Mouse (Mus musculus): ENCODE measurements around the gene 1600014C10Rik. TPM values are rescaled to one million over a fixed set of nuclear protein-coding genes. Genes with fewer than 3 reads are reported as not detected.

The 1600014C10Rik gene
- polyA plus RNA-seq, 1 experiment from 2014 or later = 25.9 TPM

DNA sequence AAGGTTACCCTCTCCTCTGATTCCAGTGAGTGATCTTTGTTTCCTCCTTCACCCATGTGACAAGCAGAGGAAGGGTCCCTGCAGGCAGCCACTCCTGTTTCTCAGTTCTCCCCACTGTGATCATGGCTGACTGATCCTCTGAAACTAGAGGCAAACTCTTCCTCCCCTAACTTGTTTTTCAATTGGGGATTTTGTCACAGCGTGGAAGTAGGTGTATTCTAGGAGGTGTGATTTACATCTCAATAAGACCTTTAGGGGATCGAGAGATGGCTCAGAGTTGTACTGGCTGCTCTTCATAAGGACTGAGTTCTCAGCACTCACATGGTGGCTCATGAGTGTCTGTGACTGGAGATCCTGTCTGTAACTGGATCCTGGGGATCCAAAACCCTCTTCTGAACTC, 22.8 kb downstream of the 1600014C10Rik start:
- Histone ChIP-seq H3K27me3 (ENCODE audit: control insufficient read depth, insufficient read depth, low read length) (no peaks in the 10 kb centered on the region), H3K4me3 (ENCODE audit: low read length) (no peak overlapping the region), H3K4me1 (ENCODE audit: control insufficient read depth, insufficient read depth, low read length) (0 out of 2 replicates have a peak, but pooled peaks cover 3% of the 10 kb centered on the region), H3K9ac (ENCODE audit: low read length) (no peak overlapping the region), H3K36me3 (ENCODE audit: control insufficient read depth, insufficient read depth) (no peaks in the 10 kb centered on the region), H3K9me3 (replicated peaks; ENCODE audit: control insufficient read depth, low read length) (no peaks in the 10 kb centered on the region), H3K4me2 (ENCODE audit: low read depth, low read length) (no peak overlapping the region), H3K27ac (ENCODE audit: low read length) (no peak overlapping the region)
- 66% methylated on average over 2 of the region's 2 CpGs for WGBS
- ATAC-seq (replicated peaks; ENCODE audit: extremely low read depth, insufficient read depth, low FRiP score) = no peak

DNA sequence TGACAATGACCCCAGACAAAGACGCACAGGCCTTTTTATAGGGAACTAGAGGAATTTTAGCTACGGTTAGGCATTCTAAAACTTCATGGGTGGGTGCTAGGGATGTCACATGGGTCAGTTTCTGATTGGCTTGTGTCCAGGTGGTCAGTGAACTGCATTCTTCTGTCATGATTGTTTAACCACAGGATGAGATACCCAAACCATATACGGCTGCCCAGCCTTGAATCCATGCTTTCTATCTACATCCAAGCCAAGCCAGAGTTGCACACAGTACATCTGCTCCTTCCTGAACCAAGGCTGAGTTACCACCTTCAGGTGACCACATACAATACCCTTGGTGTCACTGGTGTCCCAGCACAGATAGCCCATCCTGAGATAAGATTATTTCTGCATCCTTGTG, 23.5 kb downstream of the 1600014C10Rik start:
- WGBS = 71% methylated on average over 3 of the region's 3 CpGs
- 0 out of 2 replicates have a peak, but pooled peaks cover 2% of the 10 kb centered on the region for H3K4me1 ChIP-seq (ENCODE audit: control insufficient read depth, insufficient read depth, low read length)
- H3K27ac ChIP-seq (ENCODE audit: low read length) = no peak overlapping the region
- no peak overlapping the region for H3K4me3 ChIP-seq (ENCODE audit: low read length)
- no peak for ATAC-seq (replicated peaks; ENCODE audit: extremely low read depth, insufficient read depth, low FRiP score)
- no peak overlapping the region for H3K4me2 ChIP-seq (ENCODE audit: low read depth, low read length)
- H3K9me3 ChIP-seq (replicated peaks; ENCODE audit: control insufficient read depth, low read length) = no peaks in the 10 kb centered on the region
- H3K36me3 ChIP-seq (ENCODE audit: control insufficient read depth, insufficient read depth) = no peaks in the 10 kb centered on the region
- H3K27me3 ChIP-seq (ENCODE audit: control insufficient read depth, insufficient read depth, low read length) = no peaks in the 10 kb centered on the region
- H3K9ac ChIP-seq (ENCODE audit: low read length) = no peak overlapping the region

DNA sequence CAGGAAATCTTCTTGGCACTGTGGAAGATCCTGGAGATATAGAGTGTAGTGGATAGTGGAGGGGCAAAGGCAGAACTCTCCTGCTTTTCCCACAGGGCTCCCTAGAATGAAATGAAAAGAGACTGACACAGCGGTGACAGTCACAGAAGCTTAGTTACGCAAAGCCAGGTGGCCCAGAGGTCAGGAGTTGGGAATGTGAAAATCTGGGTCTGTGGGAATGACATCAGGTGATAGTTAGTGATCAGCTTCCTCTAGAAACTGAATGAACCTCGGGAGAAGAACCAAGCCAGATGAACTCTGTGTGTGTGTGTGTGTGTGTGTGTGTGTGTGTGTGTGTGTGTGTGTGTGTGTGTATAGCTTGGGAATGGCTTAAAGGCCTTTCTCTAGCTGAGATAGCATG, 26.0 kb downstream of the 1600014C10Rik start:
- WGBS = 65% methylated on average over 3 of the region's 3 CpGs

DNA sequence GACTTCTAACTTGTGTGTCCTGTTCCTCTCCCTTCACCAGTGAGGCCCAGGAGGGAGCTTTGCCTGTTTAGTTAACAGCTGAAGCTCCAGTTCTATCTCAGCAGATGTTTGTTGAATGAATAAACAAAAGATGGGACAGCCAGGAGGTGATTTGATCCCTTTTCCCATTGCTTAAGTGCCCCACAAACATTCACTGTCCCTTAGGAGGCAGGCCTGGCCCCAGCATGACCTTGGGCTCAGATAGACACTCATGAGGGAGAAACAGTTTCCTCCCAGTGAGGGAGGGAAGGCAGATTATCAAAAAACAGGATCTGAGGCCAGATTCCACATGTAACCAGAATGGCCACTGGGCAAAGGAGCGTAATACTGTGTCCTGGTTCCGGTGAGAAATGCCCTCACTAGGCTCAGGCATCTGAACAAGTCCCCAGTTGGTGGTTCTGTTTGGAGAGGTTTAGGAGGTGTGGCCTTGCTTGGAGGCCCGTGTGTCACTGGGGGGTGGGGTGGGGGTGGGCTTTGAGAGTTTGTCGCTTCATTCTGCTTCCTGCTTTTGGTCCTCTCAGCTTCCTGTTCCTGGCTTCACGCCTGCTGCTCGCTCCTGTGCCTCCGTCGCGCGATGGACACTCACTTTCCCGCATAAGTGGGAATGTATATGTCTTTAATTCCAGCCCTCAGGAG, 26.6 kb downstream of the 1600014C10Rik start:
- H3K4me3 ChIP-seq (ENCODE audit: low read length) = no peak overlapping the region
- WGBS = 53% methylated on average over 11 of the region's 11 CpGs

More for the DNA sequence above, 26.0 kb downstream of the 1600014C10Rik start:
- H3K27me3 ChIP-seq (ENCODE audit: control insufficient read depth, insufficient read depth, low read length) = no peaks in the 10 kb centered on the region
- ATAC-seq (replicated peaks; ENCODE audit: extremely low read depth, insufficient read depth, low FRiP score) = no peak
- no peak overlapping the region for H3K4me2 ChIP-seq (ENCODE audit: low read depth, low read length)
- H3K9ac ChIP-seq (ENCODE audit: low read length) = no peak overlapping the region
- H3K4me3 ChIP-seq (ENCODE audit: low read length) = no peak overlapping the region
- H3K36me3 ChIP-seq (ENCODE audit: control insufficient read depth, insufficient read depth) = no peaks in the 10 kb centered on the region
- H3K4me1 ChIP-seq (ENCODE audit: control insufficient read depth, insufficient read depth, low read length) = peaks cover 6% of the 10 kb centered on the region; the same call in 1 of the 2 replicates
- H3K27ac ChIP-seq (ENCODE audit: low read length) = no peak overlapping the region
- no peaks in the 10 kb centered on the region for H3K9me3 ChIP-seq (replicated peaks; ENCODE audit: control insufficient read depth, low read length)

DNA sequence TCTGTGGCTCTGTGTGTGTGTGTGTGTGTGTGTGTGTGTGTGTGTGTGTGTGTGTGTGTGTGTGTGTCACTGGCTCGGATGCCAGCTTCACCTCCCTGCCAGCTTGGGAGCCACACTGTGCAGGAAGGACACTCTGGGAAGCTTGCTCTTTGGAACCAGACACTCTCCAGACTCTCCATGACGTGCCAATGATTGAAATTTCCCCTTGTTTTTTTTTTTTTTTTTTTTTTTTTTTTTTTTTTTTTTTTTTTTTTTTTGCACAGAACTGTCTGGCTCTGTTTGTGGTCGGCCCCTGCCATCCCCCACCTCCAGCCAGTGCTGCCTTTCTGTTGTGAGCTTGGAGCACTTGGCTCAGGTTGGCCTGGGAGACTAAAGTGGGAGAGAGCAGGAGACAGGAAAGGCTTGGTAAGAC, 29.6 kb downstream of the 1600014C10Rik start:
- Histone ChIP-seq H3K9ac (ENCODE audit: low read length) (no peak overlapping the region), H3K27me3 (ENCODE audit: control insufficient read depth, insufficient read depth, low read length) (no peaks in the 10 kb centered on the region), H3K36me3 (ENCODE audit: control insufficient read depth, insufficient read depth) (no peaks in the 10 kb centered on the region), H3K9me3 (replicated peaks; ENCODE audit: control insufficient read depth, low read length) (no peaks in the 10 kb centered on the region), H3K27ac (ENCODE audit: low read length) (0 out of 2 replicates have a peak overlapping the region, but pooled peaks have one; percentile 20), H3K4me1 (ENCODE audit: control insufficient read depth, insufficient read depth, low read length) (peaks cover 15% of the 10 kb centered on the region), H3K4me2 (ENCODE audit: low read depth, low read length) (no peak overlapping the region), H3K4me3 (ENCODE audit: low read length) (no peak overlapping the region)
- 30% methylated on average over 3 of the region's 3 CpGs for WGBS
- no peak for ATAC-seq (replicated peaks; ENCODE audit: extremely low read depth, insufficient read depth, low FRiP score)

More for the DNA sequence above, 26.6 kb downstream of the 1600014C10Rik start:
- Histone ChIP-seq H3K27ac (ENCODE audit: low read length) (no peak overlapping the region), H3K9me3 (replicated peaks; ENCODE audit: control insufficient read depth, low read length) (no peaks in the 10 kb centered on the region), H3K36me3 (ENCODE audit: control insufficient read depth, insufficient read depth) (no peaks in the 10 kb centered on the region), H3K9ac (ENCODE audit: low read length) (no peak overlapping the region), H3K4me2 (ENCODE audit: low read depth, low read length) (no peak overlapping the region), H3K4me1 (ENCODE audit: control insufficient read depth, insufficient read depth, low read length) (peaks cover 6% of the 10 kb centered on the region; the same call in 1 of the 2 replicates), H3K27me3 (ENCODE audit: control insufficient read depth, insufficient read depth, low read length) (no peaks in the 10 kb centered on the region)
- no peak for ATAC-seq (replicated peaks; ENCODE audit: extremely low read depth, insufficient read depth, low FRiP score)

DNA sequence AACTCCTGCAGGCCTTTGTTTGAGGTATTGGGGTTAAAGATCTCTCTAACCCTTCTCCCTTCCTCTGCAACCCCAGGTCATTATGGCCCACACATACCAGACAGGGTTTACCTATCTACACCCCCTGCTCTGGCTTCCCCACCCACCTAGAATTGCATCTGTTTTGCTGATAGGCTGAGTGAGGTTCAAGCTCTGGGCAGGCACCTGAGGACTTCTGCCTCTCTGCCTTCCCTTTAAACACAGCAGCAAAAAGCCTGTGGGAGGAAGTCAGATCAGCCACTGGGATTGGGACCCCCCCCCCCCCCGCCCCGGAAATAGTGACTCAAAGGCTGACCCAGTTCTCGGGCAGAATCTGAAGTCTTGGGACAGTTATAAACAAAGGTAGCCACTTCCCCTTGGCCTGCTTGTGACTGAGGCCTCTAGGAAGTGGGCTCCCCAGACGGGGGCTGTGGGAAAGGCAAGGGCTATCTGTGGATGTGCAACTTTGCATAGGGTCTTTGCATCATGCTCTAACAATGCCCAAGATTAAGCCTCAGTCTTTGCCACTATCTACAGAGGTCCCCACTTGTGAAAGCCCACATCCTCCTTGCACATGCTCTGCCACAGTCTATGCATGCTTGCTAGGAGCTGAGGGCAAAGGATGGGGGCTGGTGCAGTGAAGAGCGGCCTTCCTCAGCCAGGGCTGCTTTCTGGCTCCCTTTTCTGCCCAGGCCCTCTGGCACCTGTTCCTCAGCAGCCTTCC, 31.6 kb downstream of the 1600014C10Rik start:
- H3K36me3 ChIP-seq (ENCODE audit: control insufficient read depth, insufficient read depth) = 0 out of 2 replicates have a peak, but pooled peaks cover 2% of the 10 kb centered on the region
- no peak overlapping the region for H3K4me2 ChIP-seq (ENCODE audit: low read depth, low read length)
- no peak overlapping the region for H3K9ac ChIP-seq (ENCODE audit: low read length)
- ATAC-seq (replicated peaks; ENCODE audit: extremely low read depth, insufficient read depth, low FRiP score) = no peak
- H3K4me1 ChIP-seq (ENCODE audit: control insufficient read depth, insufficient read depth, low read length) = peaks cover 22% of the 10 kb centered on the region
- no peak overlapping the region for H3K4me3 ChIP-seq (ENCODE audit: low read length)
- H3K27ac ChIP-seq (ENCODE audit: low read length) = no peak overlapping the region
- 47% methylated on average over 5 of the region's 5 CpGs for WGBS
- H3K27me3 ChIP-seq (ENCODE audit: control insufficient read depth, insufficient read depth, low read length) = no peaks in the 10 kb centered on the region
- no peaks in the 10 kb centered on the region for H3K9me3 ChIP-seq (replicated peaks; ENCODE audit: control insufficient read depth, low read length)

DNA sequence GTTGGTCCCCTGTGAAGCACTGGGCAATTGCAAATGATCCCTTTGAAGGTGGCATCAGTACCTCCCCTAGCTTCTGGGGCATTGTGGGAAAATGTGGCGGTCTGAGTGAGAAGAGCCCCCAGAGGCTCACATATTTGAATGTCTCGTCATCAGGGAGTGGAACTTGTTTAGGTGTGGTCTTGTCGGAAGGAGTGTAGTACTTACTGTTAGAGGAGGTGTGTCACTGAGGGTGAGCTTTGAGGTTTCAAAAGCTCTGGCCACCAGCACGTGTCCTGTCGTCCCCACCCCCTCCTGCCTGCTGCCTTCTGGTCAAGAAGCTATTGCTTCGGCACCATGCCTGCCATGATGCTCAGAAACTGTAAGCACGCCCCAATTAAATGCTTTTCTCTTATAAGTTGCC, 32.3 kb downstream of the 1600014C10Rik start:
- no peak overlapping the region for H3K4me2 ChIP-seq (ENCODE audit: low read depth, low read length)
- H3K4me3 ChIP-seq (ENCODE audit: low read length) = no peak overlapping the region
- no peak for ATAC-seq (replicated peaks; ENCODE audit: extremely low read depth, insufficient read depth, low FRiP score)
- 0 out of 2 replicates have a peak, but pooled peaks cover 2% of the 10 kb centered on the region for H3K36me3 ChIP-seq (ENCODE audit: control insufficient read depth, insufficient read depth)
- H3K9ac ChIP-seq (ENCODE audit: low read length) = no peak overlapping the region
- no peak overlapping the region for H3K27ac ChIP-seq (ENCODE audit: low read length)
- WGBS = 70% methylated on average over 7 of the region's 7 CpGs
- H3K27me3 ChIP-seq (ENCODE audit: control insufficient read depth, insufficient read depth, low read length) = no peaks in the 10 kb centered on the region
- H3K9me3 ChIP-seq (replicated peaks; ENCODE audit: control insufficient read depth, low read length) = no peaks in the 10 kb centered on the region
- peaks cover 22% of the 10 kb centered on the region for H3K4me1 ChIP-seq (ENCODE audit: control insufficient read depth, insufficient read depth, low read length)

DNA sequence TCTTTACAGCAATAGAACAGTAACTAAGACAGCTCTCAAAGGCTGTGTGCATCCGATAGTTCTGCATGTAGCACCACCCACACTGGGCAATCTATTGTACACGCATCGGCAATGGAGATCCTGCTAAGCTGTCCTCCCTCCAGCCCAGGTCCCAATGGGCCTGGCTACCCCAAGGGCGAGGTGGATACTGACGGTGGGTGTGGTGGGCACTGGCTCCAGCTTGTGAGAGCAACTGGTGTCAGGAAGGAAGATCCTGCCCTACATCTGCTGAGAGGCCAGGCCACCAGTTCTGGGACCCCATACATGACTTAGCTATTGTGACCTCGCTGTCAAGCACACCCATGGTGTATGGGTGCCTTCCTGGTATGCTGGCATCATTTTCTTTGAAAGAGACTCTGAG, 32.7 kb downstream of the 1600014C10Rik start:
- Histone ChIP-seq H3K36me3 (ENCODE audit: control insufficient read depth, insufficient read depth) (0 out of 2 replicates have a peak, but pooled peaks cover 2% of the 10 kb centered on the region), H3K4me2 (ENCODE audit: low read depth, low read length) (no peak overlapping the region), H3K9ac (ENCODE audit: low read length) (no peak overlapping the region), H3K4me3 (ENCODE audit: low read length) (no peak overlapping the region), H3K4me1 (ENCODE audit: control insufficient read depth, insufficient read depth, low read length) (peaks cover 22% of the 10 kb centered on the region), H3K27me3 (ENCODE audit: control insufficient read depth, insufficient read depth, low read length) (no peaks in the 10 kb centered on the region), H3K9me3 (replicated peaks; ENCODE audit: control insufficient read depth, low read length) (no peaks in the 10 kb centered on the region), H3K27ac (ENCODE audit: low read length) (no peak overlapping the region)
- WGBS = 86% methylated on average over 6 of the region's 6 CpGs
- no peak for ATAC-seq (replicated peaks; ENCODE audit: extremely low read depth, insufficient read depth, low FRiP score)

Measured in heart, embryonic 16.5 days (tissue).